Mouse (Mus musculus) heart, postnatal 10 days (tissue): ENCODE results near the gene Olfr550. TPM values are rescaled to one million over a fixed set of nuclear protein-coding genes. Genes with fewer than 3 reads are reported as not detected.
"Not testable (repeated sequence)": the region's sequence is repeated elsewhere in the genome, so short reads cannot be mapped to it uniquely, and the experiment has no call there.

Experiments
- DNase-seq, 2 experiments: peaks; one replicate each; pipeline ENCODE4 v3.0.0; 2021
- intact Hi-C: fragments of 180-260 bp; cut with DNase I; formaldehyde crosslinking; loops from one replicate; pipeline ENCODE4 v1.15.1; 2025
- total RNA-seq, 2 experiments: library from RNA; stranded (reverse); gene quantifications; 2 replicates each; pipeline ENCODE4 v1.2.3; 2021

The Olfr550 gene
- total RNA-seq: under 1 TPM in 1 of 2 experiments, not detected in 1; 0.24 TPM

- DNase-seq: no peak
- intact Hi-C loops: no loop called here
Observed at GRCm38 (mm10) chr7:102571142-102571541, at the start of gene Olfr550. Gene Olfr550, plus strand, starts transcription at chr7:102571442.

GRCm38 (mm10) chr7:102529052-102529451 lies 42.2 kb upstream of the Olfr550 start:
- no peak for DNase-seq
- intact Hi-C loops: no loop called here

GRCm38 (mm10) chr7:102534449-102534848 lies 36.8 kb upstream of the Olfr550 start, which contains the start of gene Olfr547:
Gene Olfr547, plus strand, starts transcription at chr7:102534749.
- DNase-seq: no peak
- intact Hi-C loops: no loop called here

GRCm38 (mm10) chr7:102540596-102540995 lies 30.6 kb upstream of the Olfr550 start, which contains the start of gene Olfr548-ps1:
Gene Olfr548-ps1, plus strand, starts transcription at chr7:102540896.
- DNase-seq: no peak
- intact Hi-C loops: no loop called here

GRCm38 (mm10) chr7:102541251-102541650 lies 30.0 kb upstream of the Olfr550 start:
- intact Hi-C loops: no loop called here
- no peak for DNase-seq

- DNase-seq: no peak
- intact Hi-C loops: no loop called here
Observed at GRCm38 (mm10) chr7:102549570-102549969, 21.7 kb upstream of the Olfr550 start, which contains the start of gene Olfr549. Gene Olfr549, plus strand, starts transcription at chr7:102549870.

GRCm38 (mm10) chr7:102553279-102553678 lies 18.0 kb upstream of the Olfr550 start:
- intact Hi-C loops: no loop called here
- DNase-seq: no peak

GRCm38 (mm10) chr7:102564999-102565997 lies 5.9 kb upstream of the Olfr550 start, which contains the start of gene Trim21:
Gene Trim21, minus strand, starts transcription at chr7:102565486.
- DNase-seq: peak; percentile 88 to 91
- intact Hi-C loops: no loop called here

- intact Hi-C loops: no loop called here
- DNase-seq: no peak
Observed at GRCm38 (mm10) chr7:102566219-102566618, 5.0 kb upstream of the Olfr550 start.

- intact Hi-C loops: no loop called here
- DNase-seq: no peak
Observed at GRCm38 (mm10) chr7:102573174-102573830, 2.1 kb downstream of the Olfr550 start.

- intact Hi-C loops: no loop called here
- no peak for DNase-seq
Observed at GRCm38 (mm10) chr7:102575998-102576397, 4.8 kb downstream of the Olfr550 start.

- intact Hi-C loops: no loop called here
- DNase-seq: no peak
Observed at GRCm38 (mm10) chr7:102591786-102592185, 20.5 kb downstream of the Olfr550 start, which contains the start of gene Olfr551. Gene Olfr551, minus strand, starts transcription at chr7:102591886.

GRCm38 (mm10) chr7:102597378-102598031 lies 26.3 kb downstream of the Olfr550 start, which contains the start of gene Olfr552:
Gene Olfr552, plus strand, starts transcription at chr7:102597770.
- intact Hi-C loops: no loop called here
- DNase-seq: no peak

GRCm38 (mm10) chr7:102618118-102618517 lies 46.9 kb downstream of the Olfr550 start, which contains the start of gene Olfr553:
Gene Olfr553, minus strand, starts transcription at chr7:102618218.
- intact Hi-C loops: no loop called here
- no peak for DNase-seq

- intact Hi-C loops: no loop called here
- DNase-seq: peak; percentile 7 to 27
Observed at GRCm38 (mm10) chr7:102619608-102620007, 48.4 kb downstream of the Olfr550 start.

GRCm38 (mm10) chr7:102620368-102620767 lies 49.1 kb downstream of the Olfr550 start:
- intact Hi-C loops, DNase-seq: not testable (repeated sequence)
